Mouse (Mus musculus): ENCODE measurements around the gene Ppp1r21. TPM values are rescaled to one million over a fixed set of nuclear protein-coding genes. Genes with fewer than 3 reads are reported as not detected.

The Ppp1r21 gene
- polyA plus RNA-seq (2014; fragmentation: Illumina TruSeq; extraction: RNeasy Lipid Tissue Mini Kit (QIAGEN cat#74804); ENCODE audit: low read depth, low replicate concordance), result 17.6 TPM

GRCm38 (mm10) chr17:88529519-88530235 lies at the start of gene Ppp1r21:
TSS of gene Ppp1r21 (plus strand) at chr17:88530118.

GRCm38 (mm10) chr17:88597222-88598055 lies 67.5 kb downstream of the Ppp1r21 start, which contains the start of gene Ston1:
TSS of gene Ston1 (plus strand) at chr17:88597684.

Other genes with a start within 250 kb of the Ppp1r21 start
- gene Foxn2, start 89.4 kb upstream of the Ppp1r21 start, polyA plus RNA-seq (2014; fragmentation: Illumina TruSeq; extraction: RNeasy Lipid Tissue Mini Kit (QIAGEN cat#74804); ENCODE audit: low read depth, low replicate concordance), result 15.7 TPM
- 2.0 TPM for gene Ston1, start 67.6 kb downstream of the Ppp1r21 start, polyA plus RNA-seq (2014; fragmentation: Illumina TruSeq; extraction: RNeasy Lipid Tissue Mini Kit (QIAGEN cat#74804); ENCODE audit: low read depth, low replicate concordance)
- gene Gtf2a1l, start 138.5 kb downstream of the Ppp1r21 start, polyA plus RNA-seq (2014; fragmentation: Illumina TruSeq; extraction: RNeasy Lipid Tissue Mini Kit (QIAGEN cat#74804); ENCODE audit: low read depth, low replicate concordance), result not detected